Mouse (Mus musculus): Measurements from ENCODE around the gene Efna5. TPM values are rescaled to one million over a fixed set of nuclear protein-coding genes. Genes with fewer than 3 reads are reported as not detected.

The Efna5 gene
- polyA plus RNA-seq, 1 experiment: 32.7 TPM

- Histone ChIP-seq H3K9ac (ENCODE audit: low read depth, poor library complexity, severe bottlenecking) (no peak overlapping the region), H3K36me3 (ENCODE audit: control insufficient read depth, insufficient read depth, low read length, poor library complexity, severe bottlenecking) (no peaks in the 10 kb centered on the region), H3K4me1 (ENCODE audit: control insufficient read depth, insufficient read depth, low read length) (no peaks in the 10 kb centered on the region), H3K9me3 (replicated peaks; ENCODE audit: control insufficient read depth, insufficient read depth, low read length, poor library complexity, severe bottlenecking) (no peaks in the 10 kb centered on the region), H3K27me3 (ENCODE audit: control insufficient read depth, insufficient read depth, low read length, poor library complexity, severe bottlenecking) (no peaks in the 10 kb centered on the region), H3K4me3 (ENCODE audit: low read depth, low read length) (no peak overlapping the region), H3K27ac (ENCODE audit: insufficient read depth, low read length) (no peak overlapping the region)
- no peak for TF ChIP-seq EP300 (IDR thresholded peaks at IDR 0.05; ENCODE audit: insufficient read depth, low read depth, low read length)
- TF ChIP-seq POLR2A (IDR thresholded peaks at IDR 0.05; ENCODE audit: insufficient read depth, low read length): no peak
- no peak for TF ChIP-seq CTCF (IDR thresholded peaks at IDR 0.05; ENCODE audit: low read depth, low read length)
Measured at GRCm38 (mm10) chr17:62562439-62562838, 318.7 kb downstream of the Efna5 start.

- H3K4me3 ChIP-seq (ENCODE audit: low read depth, low read length): no peak overlapping the region
- TF ChIP-seq POLR2A (IDR thresholded peaks at IDR 0.05; ENCODE audit: insufficient read depth, low read length) (no peak), CTCF (IDR thresholded peaks at IDR 0.05; ENCODE audit: low read depth, low read length) (no peak), EP300 (IDR thresholded peaks at IDR 0.05; ENCODE audit: insufficient read depth, low read depth, low read length) (no peak)
- H3K4me1 ChIP-seq (ENCODE audit: control insufficient read depth, insufficient read depth, low read length): no peaks in the 10 kb centered on the region
- no peaks in the 10 kb centered on the region for H3K27me3 ChIP-seq (ENCODE audit: control insufficient read depth, insufficient read depth, low read length, poor library complexity, severe bottlenecking)
- no peak overlapping the region for H3K27ac ChIP-seq (ENCODE audit: insufficient read depth, low read length)
- no peak overlapping the region for H3K9ac ChIP-seq (ENCODE audit: low read depth, poor library complexity, severe bottlenecking)
- no peaks in the 10 kb centered on the region for H3K9me3 ChIP-seq (replicated peaks; ENCODE audit: control insufficient read depth, insufficient read depth, low read length, poor library complexity, severe bottlenecking)
- H3K36me3 ChIP-seq (ENCODE audit: control insufficient read depth, insufficient read depth, low read length, poor library complexity, severe bottlenecking): no peaks in the 10 kb centered on the region
Measured at GRCm38 (mm10) chr17:62557215-62557614, 323.9 kb downstream of the Efna5 start.
